Mouse (Mus musculus): ENCODE results near the gene Rab3a. TPM values are rescaled to one million over a fixed set of nuclear protein-coding genes. Genes with fewer than 3 reads are reported as not detected.
A peak's percentile ranks its signal among the peaks of the same experiment; 100 is the strongest.

The Rab3a gene
- polyA plus RNA-seq, 1 experiment from 2014 or later, result 12.9 TPM

GRCm38 (mm10) chr8:70786291-70787050 is 32.0 kb downstream of the Rab3a start:
- H3K36me3 ChIP-seq, result peaks cover 52% of the 10 kb centered on the region
- no peaks in the 10 kb centered on the region for H3K27me3 ChIP-seq
- H3K4me3 ChIP-seq, result no peak overlapping the region
- no peak overlapping the region for H3K9ac ChIP-seq
- H3K27ac ChIP-seq, result no peak overlapping the region
- H3K4me2 ChIP-seq, result no peak overlapping the region
- H3K4me1 ChIP-seq, result peaks cover 27% of the 10 kb centered on the region
- no peaks in the 10 kb centered on the region for H3K9me3 ChIP-seq
- WGBS, result 88% methylated on average over 25 of the region's 25 CpGs
- ATAC-seq (ENCODE audit: borderline replicate concordance, extremely low read depth, low FRiP score, low TSS enrichment), result no peak

DNA sequence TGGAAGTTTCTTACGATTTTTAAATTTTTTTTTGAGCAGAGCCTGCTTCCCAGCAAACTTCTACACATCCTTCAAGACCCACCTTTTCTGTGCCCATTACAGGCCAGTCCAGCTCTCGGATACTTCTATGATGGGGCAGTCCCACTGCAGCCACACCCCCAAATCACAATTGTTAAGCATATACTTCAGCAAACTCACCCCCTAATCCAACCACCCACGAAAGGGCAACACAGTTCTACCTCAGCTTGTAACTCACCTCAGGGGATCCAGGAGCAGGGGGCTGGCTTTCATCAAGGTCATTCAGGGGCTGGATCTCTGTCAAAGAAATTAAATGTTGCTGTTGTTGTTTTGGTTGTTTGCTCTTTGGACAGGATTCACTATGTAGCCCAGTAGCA is 32.6 kb downstream of the Rab3a start:
- Histone ChIP-seq H3K9me3 (no peaks in the 10 kb centered on the region), H3K4me3 (no peak overlapping the region), H3K9ac (no peak overlapping the region), H3K4me1 (peaks cover 33% of the 10 kb centered on the region), H3K36me3 (peaks cover 47% of the 10 kb centered on the region), H3K4me2 (no peak overlapping the region), H3K27ac (no peak overlapping the region), H3K27me3 (no peaks in the 10 kb centered on the region)
- WGBS, result 75% methylated on average over 3 of the region's 3 CpGs
- ATAC-seq (ENCODE audit: borderline replicate concordance, extremely low read depth, low FRiP score, low TSS enrichment), result no peak

DNA sequence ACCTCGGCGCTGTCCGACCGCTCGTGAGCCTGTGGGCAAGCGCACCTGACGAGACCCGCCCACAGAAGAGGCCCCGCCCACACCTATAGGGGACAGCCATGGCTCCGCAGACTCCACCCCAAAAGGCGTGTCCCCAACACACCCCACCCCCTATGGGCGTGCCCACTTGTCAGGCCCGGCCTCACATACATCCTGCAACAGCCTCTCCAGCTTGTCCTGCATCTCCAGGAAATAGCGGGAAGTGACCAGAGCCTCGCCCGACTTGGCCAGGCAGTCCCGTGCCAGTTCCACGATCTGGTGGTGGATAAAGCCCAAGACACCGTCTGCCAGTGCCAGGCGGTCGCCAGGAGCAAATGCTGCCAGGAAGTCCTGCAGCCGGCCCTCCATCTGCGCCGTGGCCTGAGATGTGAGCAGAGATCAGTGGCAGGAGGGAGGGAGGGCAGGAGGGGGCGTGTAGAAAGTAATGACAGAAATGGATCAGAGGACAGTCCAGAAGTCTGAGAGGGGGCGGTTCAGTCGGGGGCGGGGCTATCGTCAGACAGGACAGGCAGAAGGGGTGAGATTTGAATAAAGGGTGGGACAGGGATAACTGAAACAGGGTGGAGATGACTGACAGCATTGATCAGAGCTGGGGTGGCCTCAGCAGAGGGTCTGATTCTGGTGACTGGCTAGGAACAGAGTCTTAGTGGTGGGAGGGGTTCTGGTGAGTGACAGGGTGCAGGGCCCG is 33.6 kb downstream of the Rab3a start:
- H3K4me2 ChIP-seq, result peak overlapping the region; percentile 40
- WGBS, result 28% methylated on average over 30 of the region's 30 CpGs
- 0 out of 2 replicates have a peak, but pooled peaks have one; percentile 10 for ATAC-seq (ENCODE audit: borderline replicate concordance, extremely low read depth, low FRiP score, low TSS enrichment)
- H3K4me3 ChIP-seq, result 0 out of 2 replicates have a peak overlapping the region, but pooled peaks have one; percentile 17
- H3K9me3 ChIP-seq, result no peaks in the 10 kb centered on the region
- no peaks in the 10 kb centered on the region; the same call in 1 of the 2 replicates for H3K27me3 ChIP-seq
- H3K9ac ChIP-seq, result no peak overlapping the region
- H3K4me1 ChIP-seq, result peaks cover 40% of the 10 kb centered on the region
- H3K27ac ChIP-seq, result no peak overlapping the region
- H3K36me3 ChIP-seq, result peaks cover 43% of the 10 kb centered on the region

DNA sequence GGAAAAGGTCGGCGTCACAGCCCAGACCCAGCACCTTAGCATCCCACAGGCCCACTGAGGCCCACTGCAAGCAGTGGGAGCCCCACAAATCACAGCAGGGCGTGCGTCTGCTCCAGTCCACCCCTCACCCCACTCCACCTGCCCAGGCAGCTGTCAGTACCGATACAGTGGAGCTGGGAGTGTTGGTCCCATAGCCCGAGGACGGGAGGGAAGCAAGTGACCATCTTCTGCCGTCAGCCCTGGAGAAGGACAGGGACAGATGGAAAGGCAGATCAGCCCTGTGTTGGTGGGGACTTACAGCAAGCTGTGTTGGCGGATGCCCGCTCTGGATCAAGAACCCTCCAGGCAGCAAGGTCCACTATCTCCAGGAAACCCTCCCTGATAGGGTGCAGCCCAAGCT is 34.6 kb downstream of the Rab3a start:
- no peak overlapping the region for H3K4me2 ChIP-seq
- H3K4me3 ChIP-seq, result no peak overlapping the region
- peaks cover 6% of the 10 kb centered on the region; the same call in 1 of the 2 replicates for H3K27me3 ChIP-seq
- H3K4me1 ChIP-seq, result peaks cover 48% of the 10 kb centered on the region
- peaks cover 35% of the 10 kb centered on the region for H3K36me3 ChIP-seq
- ATAC-seq (ENCODE audit: borderline replicate concordance, extremely low read depth, low FRiP score, low TSS enrichment), result no peak
- 80% methylated on average over 10 of the region's 10 CpGs for WGBS
- no peaks in the 10 kb centered on the region for H3K9me3 ChIP-seq
- no peak overlapping the region for H3K9ac ChIP-seq
- H3K27ac ChIP-seq, result no peak overlapping the region

DNA sequence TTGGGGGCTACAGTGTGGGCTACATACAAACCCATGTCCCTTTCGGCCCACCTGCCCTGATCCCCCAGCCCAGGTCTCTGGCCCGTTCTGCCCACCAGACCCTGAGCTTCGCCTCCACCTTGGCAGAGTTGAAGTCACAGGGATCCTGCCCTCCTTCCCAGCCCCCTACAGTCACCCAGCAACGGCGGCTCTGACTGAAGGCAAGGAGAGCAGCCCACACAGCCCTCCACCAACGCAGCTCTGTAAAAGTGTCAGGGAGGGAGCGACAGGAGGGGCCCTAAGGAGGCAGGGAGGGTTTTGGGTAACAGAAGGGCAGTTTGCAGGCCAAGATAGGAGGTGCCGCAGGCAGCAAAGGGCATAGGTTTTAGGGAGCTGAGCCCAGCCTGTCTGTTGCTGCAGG is 36.4 kb downstream of the Rab3a start:
- WGBS, result 47% methylated on average over 8 of the region's 8 CpGs

DNA sequence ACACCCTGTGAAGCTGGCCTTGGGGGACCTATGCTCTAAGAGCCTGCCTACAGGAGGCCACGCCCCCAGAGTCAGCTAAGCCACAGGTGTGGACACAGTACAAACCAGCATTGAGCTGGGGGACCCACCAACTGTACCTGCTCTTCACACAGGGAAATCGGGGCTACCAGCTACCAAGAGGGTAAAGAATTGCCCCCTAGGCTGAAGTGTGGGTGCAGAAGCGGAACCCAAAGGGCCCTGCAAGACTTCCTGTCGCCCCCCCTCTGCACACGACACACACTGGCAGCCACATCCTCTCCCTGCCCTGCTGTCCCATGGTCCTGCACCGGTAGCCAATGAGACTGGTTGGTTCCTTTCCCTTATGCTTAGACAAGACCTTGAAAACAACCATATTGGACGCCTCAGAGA is 36.8 kb downstream of the Rab3a start:
- peak overlapping the region; percentile 86 for H3K4me3 ChIP-seq
- peak overlapping the region; percentile 93 for H3K4me2 ChIP-seq
- H3K27ac ChIP-seq, result 0 out of 2 replicates have a peak overlapping the region, but pooled peaks have one; percentile 90
- peaks cover 19% of the 10 kb centered on the region for H3K36me3 ChIP-seq
- H3K4me1 ChIP-seq, result peaks cover 51% of the 10 kb centered on the region
- peaks cover 18% of the 10 kb centered on the region; the same call in 1 of the 2 replicates for H3K27me3 ChIP-seq
- no peak for ATAC-seq (ENCODE audit: borderline replicate concordance, extremely low read depth, low FRiP score, low TSS enrichment)
- no peaks in the 10 kb centered on the region for H3K9me3 ChIP-seq
- WGBS, result 45% methylated on average over 7 of the region's 7 CpGs
- peak overlapping the region; percentile 98 for H3K9ac ChIP-seq

More for the DNA sequence above, 36.4 kb downstream of the Rab3a start:
- peak overlapping the region; percentile 93 for H3K4me2 ChIP-seq
- no peaks in the 10 kb centered on the region for H3K9me3 ChIP-seq
- H3K36me3 ChIP-seq, result peaks cover 22% of the 10 kb centered on the region
- no peak for ATAC-seq (ENCODE audit: borderline replicate concordance, extremely low read depth, low FRiP score, low TSS enrichment)
- peaks cover 48% of the 10 kb centered on the region for H3K4me1 ChIP-seq
- no peak overlapping the region for H3K27ac ChIP-seq
- peaks cover 18% of the 10 kb centered on the region; the same call in 1 of the 2 replicates for H3K27me3 ChIP-seq
- H3K9ac ChIP-seq, result peak overlapping the region; percentile 25; the same call in 1 of the 2 replicates
- H3K4me3 ChIP-seq, result peak overlapping the region; percentile 86

GRCm38 (mm10) chr8:70791975-70792691 is 37.7 kb downstream of the Rab3a start:
- H3K4me2 ChIP-seq, result peak overlapping the region; percentile 93
- H3K9me3 ChIP-seq, result no peaks in the 10 kb centered on the region
- peaks cover 56% of the 10 kb centered on the region for H3K4me1 ChIP-seq
- peak overlapping the region; percentile 98 for H3K9ac ChIP-seq
- peak; percentile 80 for ATAC-seq (ENCODE audit: borderline replicate concordance, extremely low read depth, low FRiP score, low TSS enrichment)
- peaks cover 18% of the 10 kb centered on the region; the same call in 1 of the 2 replicates for H3K27me3 ChIP-seq
- H3K4me3 ChIP-seq, result peak overlapping the region; percentile 86
- H3K36me3 ChIP-seq, result peaks cover 12% of the 10 kb centered on the region
- H3K27ac ChIP-seq, result peak overlapping the region; percentile 90
- 2% methylated on average over 58 of the region's 58 CpGs for WGBS

DNA sequence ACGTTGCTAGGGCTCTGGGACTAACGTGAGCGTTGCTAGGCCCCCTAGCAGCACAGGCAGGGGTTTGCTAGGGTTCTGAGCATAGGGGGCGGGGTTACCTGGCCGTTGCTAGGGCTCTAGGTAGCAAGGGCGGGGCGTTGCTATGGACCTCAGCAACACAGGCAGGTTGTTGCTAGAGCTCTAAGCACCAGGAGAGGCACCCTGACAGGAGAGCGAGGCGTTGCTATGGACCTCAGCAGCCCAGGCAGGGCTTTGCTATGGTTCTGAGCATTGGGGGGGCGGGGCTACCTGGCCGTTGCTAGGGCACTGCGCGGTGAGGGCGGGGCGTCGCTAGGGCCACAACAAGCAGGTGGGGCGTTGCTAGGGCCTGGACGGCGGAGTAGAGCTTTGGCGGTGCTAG is 38.2 kb downstream of the Rab3a start:
- Histone ChIP-seq H3K4me3 (peak overlapping the region; percentile 86), H3K36me3 (peaks cover 8% of the 10 kb centered on the region; the same call in 1 of the 2 replicates), H3K9me3 (no peaks in the 10 kb centered on the region), H3K4me2 (peak overlapping the region; percentile 93), H3K4me1 (peaks cover 58% of the 10 kb centered on the region), H3K27ac (peak overlapping the region; percentile 90), H3K27me3 (peaks cover 19% of the 10 kb centered on the region; the same call in 1 of the 2 replicates), H3K9ac (peak overlapping the region; percentile 98; the same call in 1 of the 2 replicates)
- whole genome bisulfite sequencing, result under 1% methylated on average over 20 of the region's 20 CpGs
- peak; percentile 48 for ATAC-seq (ENCODE audit: borderline replicate concordance, extremely low read depth, low FRiP score, low TSS enrichment)

DNA sequence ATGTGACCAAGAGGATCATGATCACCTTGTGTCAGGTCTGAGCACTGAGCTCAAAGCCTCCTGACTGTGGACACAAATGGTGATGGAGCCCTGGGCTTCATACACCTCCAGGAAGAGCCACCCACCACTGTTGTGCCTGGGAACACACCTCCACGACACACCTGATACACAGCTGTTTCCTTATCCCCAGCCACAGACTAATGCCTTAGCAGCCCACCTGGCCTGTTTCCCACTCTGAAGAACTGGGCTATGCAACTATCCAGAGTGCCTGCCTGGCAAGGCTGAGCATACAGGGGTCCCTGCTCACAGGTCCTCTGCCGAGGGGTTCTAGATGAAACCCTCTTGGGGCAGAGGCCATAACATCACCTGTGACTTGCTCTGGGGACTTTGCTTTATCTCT is 39.7 kb downstream of the Rab3a start:
- H3K4me2 ChIP-seq, result no peak overlapping the region
- H3K9me3 ChIP-seq, result no peaks in the 10 kb centered on the region
- peaks cover 55% of the 10 kb centered on the region for H3K4me1 ChIP-seq
- 76% methylated on average over 2 of the region's 2 CpGs for WGBS
- H3K27me3 ChIP-seq, result peaks cover 34% of the 10 kb centered on the region
- no peak overlapping the region for H3K9ac ChIP-seq
- H3K4me3 ChIP-seq, result no peak overlapping the region
- no peak for ATAC-seq (ENCODE audit: borderline replicate concordance, extremely low read depth, low FRiP score, low TSS enrichment)
- H3K27ac ChIP-seq, result no peak overlapping the region
- H3K36me3 ChIP-seq, result 0 out of 2 replicates have a peak, but pooled peaks cover 4% of the 10 kb centered on the region

- Histone ChIP-seq H3K36me3 (no peaks in the 10 kb centered on the region), H3K4me2 (no peak overlapping the region), H3K4me3 (no peak overlapping the region), H3K9ac (no peak overlapping the region), H3K27ac (no peak overlapping the region), H3K9me3 (no peaks in the 10 kb centered on the region), H3K27me3 (peaks cover 46% of the 10 kb centered on the region), H3K4me1 (peaks cover 52% of the 10 kb centered on the region)
- WGBS, result 86% methylated on average over 2 of the region's 2 CpGs
- ATAC-seq (ENCODE audit: borderline replicate concordance, extremely low read depth, low FRiP score, low TSS enrichment), result no peak
Observed at GRCm38 (mm10) chr8:70795370-70795769, 40.9 kb downstream of the Rab3a start.

DNA sequence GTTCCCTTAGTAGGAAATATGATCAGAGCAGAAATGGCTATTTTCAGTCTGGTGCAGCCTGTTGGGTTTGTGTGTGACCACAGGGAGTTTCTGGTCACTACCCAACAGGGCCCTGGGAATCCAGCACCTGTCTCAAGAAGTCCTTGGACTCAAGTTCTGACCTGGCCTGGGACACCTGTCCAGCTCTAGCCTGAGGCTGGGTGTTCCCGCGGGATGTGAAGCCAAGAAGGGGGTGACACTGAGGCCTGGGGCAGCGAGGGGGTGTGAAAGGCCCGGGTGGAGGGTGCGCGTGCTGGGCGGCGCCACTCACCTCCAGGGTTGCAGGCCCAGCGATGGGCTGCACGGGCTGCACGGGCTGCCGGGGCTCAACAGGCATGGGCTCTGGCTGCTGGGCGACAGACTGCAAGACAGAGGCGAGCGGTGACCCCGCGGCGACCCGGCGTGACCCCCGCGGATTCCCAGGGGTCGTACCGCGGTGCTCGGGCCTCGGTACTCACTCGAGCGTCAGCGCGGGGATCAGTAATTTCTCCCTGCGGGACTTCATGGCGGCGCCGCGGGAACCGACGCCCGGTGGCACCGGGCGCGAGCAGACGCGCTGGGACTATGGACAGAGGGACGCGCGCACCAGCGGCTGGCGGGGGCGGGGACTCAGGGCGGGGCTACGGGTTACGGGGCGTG is 42.1 kb downstream of the Rab3a start:
- H3K27me3 ChIP-seq, result peaks cover 55% of the 10 kb centered on the region
- H3K9ac ChIP-seq, result peak overlapping the region; percentile 56

More for the DNA sequence above, 42.1 kb downstream of the Rab3a start:
- peak overlapping the region; percentile 55 for H3K4me3 ChIP-seq
- H3K4me1 ChIP-seq, result peaks cover 41% of the 10 kb centered on the region
- H3K9me3 ChIP-seq, result no peaks in the 10 kb centered on the region
- no peaks in the 10 kb centered on the region for H3K36me3 ChIP-seq
- no peak for ATAC-seq (ENCODE audit: borderline replicate concordance, extremely low read depth, low FRiP score, low TSS enrichment)
- H3K27ac ChIP-seq, result peak overlapping the region; percentile 39; the same call in 1 of the 2 replicates
- H3K4me2 ChIP-seq, result peak overlapping the region; percentile 95
- WGBS, result 4% methylated on average over 54 of the region's 54 CpGs
